Mouse (Mus musculus) neural tube, embryonic 11.5 days (tissue): ENCODE data around the gene Hoxa2. TPM values are rescaled to one million over a fixed set of nuclear protein-coding genes. Genes with fewer than 3 reads are reported as not detected.

ENCODE experiments used
- ATAC-seq: fragments of 200-750 bp; cut with Nextera tagmentation; 2 replicates; pipeline ENCODE4 v1.8.0; 2017; ENCODE audit warnings: moderate number of reproducible peaks, mild to moderate bottlenecking, moderate TSS enrichment, moderate library complexity; ENCODE audit not compliant: insufficient read depth, low FRiP score, low TSS enrichment
- DNase-seq: peaks from one replicate; pipeline ENCODE4 v3.0.0-alpha.2; 2015; ENCODE audit warnings: low spot score
- H3K27ac ChIP-seq: fragments of 300-500 bp; sonication (generic); 2 replicates; pipeline ENCODE4 v1.5.1; 2014; ENCODE audit warnings: low read depth, mild to moderate bottlenecking, low read length
- H3K27me3 ChIP-seq: fragments of 300-500 bp; sonication (generic); 2 replicates; pipeline ENCODE4 v1.6.1; 2014; ENCODE audit warnings: mild to moderate bottlenecking, low read length, mixed read lengths; ENCODE audit not compliant: control insufficient read depth, insufficient read depth
- H3K36me3 ChIP-seq: fragments of 300-500 bp; sonication (generic); 2 replicates; pipeline ENCODE4 v1.6.1; 2014; ENCODE audit warnings: mild to moderate bottlenecking, low read length, moderate library complexity, mixed read lengths; ENCODE audit not compliant: control insufficient read depth, insufficient read depth
- H3K4me1 ChIP-seq: fragments of 300-500 bp; sonication (generic); 2 replicates; pipeline ENCODE4 v1.6.1; 2014; ENCODE audit warnings: low read length, mixed read lengths; ENCODE audit not compliant: control insufficient read depth, insufficient read depth
- H3K4me2 ChIP-seq: fragments of 300-500 bp; sonication (generic); 2 replicates; pipeline ENCODE4 v1.6.1; 2014; ENCODE audit warnings: low read depth, mild to moderate bottlenecking, moderate library complexity
- H3K4me3 ChIP-seq: fragments of 300-500 bp; sonication (generic); 2 replicates; pipeline ENCODE4 v1.5.1; 2014; ENCODE audit warnings: low read depth, low read length
- H3K9ac ChIP-seq: fragments of 300-500 bp; sonication (generic); 2 replicates; pipeline ENCODE4 v1.6.1; 2014; ENCODE audit warnings: mild to moderate bottlenecking, low read length
- H3K9me3 ChIP-seq: fragments of 300-500 bp; sonication (generic); 2 replicates; pipeline ENCODE4 v1.6.1; 2016; ENCODE audit warnings: low read length; ENCODE audit not compliant: control insufficient read depth
- WGBS: fragments of 180-500 bp; shearing (Covaris S2); extraction: QIAGEN DNeasy Blood & Tissue Kit; methylation state at CpG from one replicate; pipeline ENCODE4 v1.1.7; 2014; 5-methylcytosine and 5-hydroxymethylcytosine counted together
- polyA plus RNA-seq: library from polyadenylated mRNA; unstranded; fragments of >200 nt; fragmentation: Nextera tagmentation; extraction: Ambion mirVana; gene quantifications from 2 replicates; pipeline ENCODE4 v1.2.1, GENCODE M21; 2014

Gene Hoxa2
- polyA plus RNA-seq, 1 experiment from 2014 or later = 37.5 TPM

DNA sequence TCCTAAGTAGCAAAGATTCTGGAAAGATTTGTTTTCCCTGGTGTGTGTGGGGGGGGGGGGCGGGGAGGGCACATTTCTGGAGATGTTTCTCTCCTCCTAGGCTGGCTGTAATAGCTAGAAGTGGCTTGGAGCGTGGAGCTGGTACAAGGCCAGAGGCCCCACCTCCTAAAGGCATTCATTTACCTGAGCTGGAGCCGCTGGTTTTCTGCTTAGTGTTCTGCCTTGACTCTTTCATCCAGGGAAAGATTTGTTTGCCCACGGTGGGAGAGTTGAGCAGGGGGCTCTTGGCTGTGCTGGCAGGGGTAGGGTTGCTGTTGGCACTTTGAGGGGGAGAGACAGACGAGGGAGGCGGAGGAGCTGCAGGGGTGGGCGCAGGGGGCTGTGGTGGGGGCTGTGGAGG lies 7.3 kb upstream of the Hoxa2 start:
- peak overlapping the region; percentile 78 for H3K4me2 ChIP-seq
- DNase-seq = peak; percentile 53
- peak overlapping the region; percentile 100 for H3K27ac ChIP-seq
- 4% methylated on average over 7 of the region's 7 CpGs for WGBS
- peak overlapping the region; percentile 99 for H3K9ac ChIP-seq
- H3K36me3 ChIP-seq = peaks cover 8% of the 10 kb centered on the region
- ATAC-seq = no peak
- H3K9me3 ChIP-seq = no peaks in the 10 kb centered on the region
- peaks cover 65% of the 10 kb centered on the region for H3K4me1 ChIP-seq
- H3K4me3 ChIP-seq = peak overlapping the region; percentile 91
- H3K27me3 ChIP-seq = no peaks in the 10 kb centered on the region

- Histone ChIP-seq H3K27me3 (no peaks in the 10 kb centered on the region), H3K9ac (peak overlapping the region; percentile 99), H3K36me3 (peaks cover 8% of the 10 kb centered on the region), H3K27ac (peak overlapping the region; percentile 100), H3K4me1 (peaks cover 63% of the 10 kb centered on the region), H3K4me3 (peak overlapping the region; percentile 91), H3K9me3 (no peaks in the 10 kb centered on the region), H3K4me2 (peak overlapping the region; percentile 78)
- WGBS = 4% methylated on average over 4 of the region's 4 CpGs
- peak; percentile 85 for DNase-seq
- ATAC-seq = no peak
Observed at GRCm38 (mm10) chr6:52171331-52171730, 6.7 kb upstream of the Hoxa2 start.

DNA sequence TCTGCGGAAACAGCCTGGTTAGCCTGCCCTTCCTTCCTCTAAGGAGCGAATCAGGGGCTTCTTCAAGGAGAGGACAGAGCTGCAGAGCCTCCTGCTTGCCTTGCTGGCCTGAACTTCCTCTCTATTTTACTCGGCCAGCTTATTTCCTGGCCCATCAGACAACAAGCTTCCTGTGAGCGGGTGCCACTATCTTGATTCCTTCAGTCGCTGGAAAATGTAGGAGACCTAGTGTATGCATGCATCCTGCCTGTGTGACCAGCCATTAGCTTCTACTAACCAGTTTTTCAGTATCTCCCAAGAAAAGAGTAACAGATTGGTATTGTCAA lies 6.2 kb upstream of the Hoxa2 start:
- H3K9me3 ChIP-seq = no peaks in the 10 kb centered on the region
- 11% methylated on average over 5 of the region's 5 CpGs for WGBS
- H3K27me3 ChIP-seq = no peaks in the 10 kb centered on the region
- peak overlapping the region; percentile 99 for H3K9ac ChIP-seq
- H3K4me3 ChIP-seq = peak overlapping the region; percentile 91
- ATAC-seq = no peak
- no peak for DNase-seq
- H3K36me3 ChIP-seq = peaks cover 8% of the 10 kb centered on the region
- peak overlapping the region; percentile 78 for H3K4me2 ChIP-seq
- peaks cover 61% of the 10 kb centered on the region for H3K4me1 ChIP-seq
- peak overlapping the region; percentile 100 for H3K27ac ChIP-seq

DNA sequence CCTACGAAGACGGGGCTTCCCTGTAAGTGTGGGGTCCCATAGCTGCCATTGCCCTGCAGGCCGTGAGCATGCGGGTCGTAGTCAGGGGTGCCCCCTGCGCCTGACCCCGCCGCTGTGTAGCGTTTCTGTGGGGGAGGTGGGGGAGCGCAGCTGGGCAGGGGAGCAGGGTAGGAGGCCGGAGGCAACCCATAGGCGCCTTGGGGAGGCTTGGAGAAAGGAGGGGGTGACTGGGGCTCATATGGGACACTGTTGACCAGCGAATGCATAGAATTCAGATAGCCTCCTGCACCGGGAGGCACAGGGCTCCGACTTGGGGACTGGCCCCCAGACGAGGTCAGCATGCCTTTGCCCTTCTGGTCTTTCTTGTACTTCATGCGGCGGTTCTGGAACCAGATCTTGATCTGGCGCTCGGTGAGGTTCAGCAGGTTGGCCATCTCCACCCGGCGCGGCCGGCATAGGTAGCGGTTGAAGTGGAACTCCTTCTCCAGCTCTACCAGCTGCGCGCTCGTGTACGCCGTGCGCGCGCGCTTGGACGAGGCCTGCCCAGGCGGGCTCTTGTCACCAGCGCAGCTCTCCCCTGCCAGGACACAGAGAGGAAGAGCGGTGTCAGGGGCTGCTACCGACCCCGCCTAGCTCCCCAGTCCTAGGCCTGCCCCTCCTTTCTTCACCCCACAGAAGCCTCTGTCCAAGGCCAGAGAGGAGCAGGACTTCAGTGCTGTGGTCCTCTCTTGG lies 5.7 kb upstream of the Hoxa2 start:
- DNase-seq (peak; percentile 81), ATAC-seq (no peak)
- Histone ChIP-seq H3K27ac (peak overlapping the region; percentile 100), H3K9ac (peak overlapping the region; percentile 99), H3K4me2 (peak overlapping the region; percentile 78), H3K4me1 (peaks cover 61% of the 10 kb centered on the region), H3K4me3 (peak overlapping the region; percentile 91), H3K27me3 (no peaks in the 10 kb centered on the region), H3K9me3 (no peaks in the 10 kb centered on the region), H3K36me3 (peaks cover 8% of the 10 kb centered on the region)
- WGBS = 2% methylated on average over 40 of the region's 40 CpGs

DNA sequence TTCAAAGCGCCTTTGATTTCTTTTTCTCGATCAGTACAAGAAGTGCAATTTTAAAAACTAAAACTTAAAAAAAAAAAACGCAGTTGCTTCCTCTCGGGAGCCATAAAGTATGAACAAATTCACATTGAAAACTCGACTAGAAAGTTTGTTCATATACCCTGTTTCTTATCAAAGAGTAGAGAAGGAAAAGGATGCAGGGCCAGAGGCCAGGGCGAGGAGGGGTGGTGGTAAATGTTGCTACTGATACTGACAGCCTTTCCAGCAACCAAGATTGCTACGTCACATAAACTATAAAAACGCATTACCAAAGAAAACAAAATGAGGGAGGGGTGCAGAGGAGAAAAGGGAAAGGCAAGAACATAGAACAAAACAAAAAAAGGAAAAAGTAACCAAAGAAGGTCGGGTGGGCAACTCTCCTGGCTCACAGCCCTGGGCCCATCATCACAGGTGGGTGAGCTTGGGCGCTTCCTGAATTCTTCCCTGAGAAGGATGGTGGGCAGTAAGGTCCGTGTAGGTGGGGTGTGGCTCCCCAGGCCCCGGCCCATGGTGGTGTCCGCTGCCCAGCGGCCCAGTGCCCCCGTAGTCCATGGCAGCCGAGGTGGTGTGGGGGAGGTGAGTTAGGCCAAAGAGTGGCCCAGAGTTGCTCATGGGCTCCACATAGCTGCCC lies 5.0 kb upstream of the Hoxa2 start:
- 9% methylated on average over 16 of the region's 16 CpGs for WGBS
- Histone ChIP-seq H3K27ac (peak overlapping the region; percentile 100), H3K4me2 (peak overlapping the region; percentile 78), H3K36me3 (peaks cover 8% of the 10 kb centered on the region), H3K4me3 (peak overlapping the region; percentile 91), H3K4me1 (peaks cover 61% of the 10 kb centered on the region), H3K9ac (peak overlapping the region; percentile 99), H3K9me3 (no peaks in the 10 kb centered on the region), H3K27me3 (no peaks in the 10 kb centered on the region)
- DNase-seq (peak; percentile 40), ATAC-seq (no peak)

GRCm38 (mm10) chr6:52168191-52169055 lies 3.8 kb upstream of the Hoxa2 start:
- H3K9me3 ChIP-seq = no peaks in the 10 kb centered on the region
- peak overlapping the region; percentile 99 for H3K9ac ChIP-seq
- WGBS = under 1% methylated on average over 42 of the region's 42 CpGs
- peak; percentile 81 for DNase-seq
- H3K4me1 ChIP-seq = peaks cover 52% of the 10 kb centered on the region
- no peaks in the 10 kb centered on the region for H3K27me3 ChIP-seq
- H3K4me2 ChIP-seq = peak overlapping the region; percentile 78
- peaks cover 8% of the 10 kb centered on the region for H3K36me3 ChIP-seq
- ATAC-seq = no peak
- H3K27ac ChIP-seq = peak overlapping the region; percentile 100
- peak overlapping the region; percentile 91 for H3K4me3 ChIP-seq

GRCm38 (mm10) chr6:52167736-52168161 lies 3.1 kb upstream of the Hoxa2 start:
- H3K36me3 ChIP-seq = peaks cover 8% of the 10 kb centered on the region
- H3K9me3 ChIP-seq = no peaks in the 10 kb centered on the region
- WGBS = 2% methylated on average over 14 of the region's 14 CpGs
- H3K4me2 ChIP-seq = peak overlapping the region; percentile 78
- H3K27ac ChIP-seq = peak overlapping the region; percentile 100
- DNase-seq = peak; percentile 73
- peaks cover 55% of the 10 kb centered on the region for H3K4me1 ChIP-seq
- H3K4me3 ChIP-seq = peak overlapping the region; percentile 91
- ATAC-seq = no peak
- no peaks in the 10 kb centered on the region for H3K27me3 ChIP-seq
- H3K9ac ChIP-seq = peak overlapping the region; percentile 99

DNA sequence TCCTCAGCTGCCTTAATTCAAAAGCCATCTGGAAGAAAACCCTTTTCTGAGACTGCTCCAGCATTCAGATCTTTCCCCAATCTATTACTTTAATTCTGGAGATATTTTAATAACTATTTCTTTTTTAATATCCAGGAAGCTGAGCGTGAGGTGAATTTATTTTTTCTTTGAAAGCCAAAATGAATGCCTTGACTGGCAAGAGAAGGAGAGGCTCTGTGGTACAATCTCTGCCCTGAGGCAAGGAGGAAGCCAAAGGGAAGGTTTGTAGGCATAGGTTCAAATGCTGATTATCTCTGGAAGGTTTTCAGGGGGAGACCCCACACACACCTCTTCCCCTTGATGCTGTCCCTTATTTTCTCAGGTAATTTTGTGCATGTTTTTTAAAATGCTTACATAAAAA lies 2.5 kb upstream of the Hoxa2 start:
- Histone ChIP-seq H3K27me3 (no peaks in the 10 kb centered on the region), H3K36me3 (peaks cover 7% of the 10 kb centered on the region), H3K9ac (peak overlapping the region; percentile 99), H3K4me3 (peak overlapping the region; percentile 91), H3K9me3 (no peaks in the 10 kb centered on the region), H3K27ac (peak overlapping the region; percentile 100), H3K4me2 (peak overlapping the region; percentile 78), H3K4me1 (peaks cover 55% of the 10 kb centered on the region)
- WGBS = 21% methylated on average over 1 of the region's 1 CpGs
- ATAC-seq (no peak), DNase-seq (no peak)
